Mouse (Mus musculus) embryonic fibroblast, embryonic 13.5 days (primary cell): ENCODE data around the gene Ankrd24.

ENCODE experiments used
- CTCF ChIP-seq: IDR thresholded peaks from 2 replicates; pipeline ENCODE4 v1.5.1; 2011; ENCODE audit warnings: mild to moderate bottlenecking, control low read depth, low read length, moderate library complexity, borderline replicate concordance; ENCODE audit not compliant: insufficient read depth
- POLR2A ChIP-seq: IDR thresholded peaks from 2 replicates; pipeline ENCODE4 v1.6.1; 2011; ENCODE audit warnings: low read depth, mild to moderate bottlenecking, control low read depth, low read length, moderate library complexity

- TF ChIP-seq POLR2A (no peak), CTCF (no peak)
Observed at GRCm38 (mm10) chr10:81579967-81580366, 48.4 kb upstream of the Ankrd24 start.
